Mouse (Mus musculus): ENCODE measurements at regions not wholly inside any gene's neighbourhood (a gene's known extent, or its start where the extent isn't known, plus 50 kb on each side); places are given as distances from the start of the nearest gene placed in this dataset.

GRCm38 (mm10) chr12:25240142-25240541 is 143.2 kb upstream of the Id2 start:
- Histone ChIP-seq H3K4me1 (ENCODE audit: control insufficient read depth, insufficient read depth, low read length) (no peaks in the 10 kb centered on the region), H3K4me3 (ENCODE audit: low read depth, low read length) (no peak overlapping the region), H3K9me3 (ENCODE audit: control insufficient read depth, low read length) (no peaks in the 10 kb centered on the region), H3K4me2 (ENCODE audit: low read depth, low read length) (no peak overlapping the region), H3K27me3 (ENCODE audit: control insufficient read depth, insufficient read depth, low read length) (no peaks in the 10 kb centered on the region), H3K36me3 (ENCODE audit: control insufficient read depth, insufficient read depth, low read length) (no peaks in the 10 kb centered on the region), H3K9ac (replicated peaks; ENCODE audit: low read depth, low read length) (no peak overlapping the region; the same call in 1 of the 2 replicates), H3K27ac (ENCODE audit: low read depth, low read length) (no peak overlapping the region)
- 67% methylated on average over 12 of the region's 12 CpGs for WGBS
- no peak for ATAC-seq (ENCODE audit: low read depth)

GRCm38 (mm10) chr12:25235071-25235470 is 138.1 kb upstream of the Id2 start:
- no peaks in the 10 kb centered on the region for H3K27me3 ChIP-seq (ENCODE audit: control insufficient read depth, insufficient read depth, low read length)
- H3K4me1 ChIP-seq (ENCODE audit: control insufficient read depth, insufficient read depth, low read length) = no peaks in the 10 kb centered on the region
- ATAC-seq (ENCODE audit: low read depth) = no peak
- no peak overlapping the region for H3K27ac ChIP-seq (ENCODE audit: low read depth, low read length)
- H3K9ac ChIP-seq (replicated peaks; ENCODE audit: low read depth, low read length) = no peak overlapping the region
- H3K4me2 ChIP-seq (ENCODE audit: low read depth, low read length) = no peak overlapping the region
- no peaks in the 10 kb centered on the region for H3K9me3 ChIP-seq (ENCODE audit: control insufficient read depth, low read length)
- H3K36me3 ChIP-seq (ENCODE audit: control insufficient read depth, insufficient read depth, low read length) = no peaks in the 10 kb centered on the region
- no peak overlapping the region for H3K4me3 ChIP-seq (ENCODE audit: low read depth, low read length)
- WGBS = 60% methylated on average over 8 of the region's 8 CpGs

- Histone ChIP-seq H3K4me2 (ENCODE audit: low read depth, low read length) (no peak overlapping the region), H3K9me3 (ENCODE audit: control insufficient read depth, low read length) (no peaks in the 10 kb centered on the region), H3K27me3 (ENCODE audit: control insufficient read depth, insufficient read depth, low read length) (no peaks in the 10 kb centered on the region), H3K4me1 (ENCODE audit: control insufficient read depth, insufficient read depth, low read length) (no peaks in the 10 kb centered on the region), H3K4me3 (ENCODE audit: low read depth, low read length) (no peak overlapping the region), H3K9ac (replicated peaks; ENCODE audit: low read depth, low read length) (no peak overlapping the region), H3K36me3 (ENCODE audit: control insufficient read depth, insufficient read depth, low read length) (no peaks in the 10 kb centered on the region), H3K27ac (ENCODE audit: low read depth, low read length) (no peak overlapping the region)
- 75% methylated on average over 3 of the region's 3 CpGs for WGBS
- no peak for ATAC-seq (ENCODE audit: low read depth)
Observed at GRCm38 (mm10) chr12:25234636-25235035, 137.7 kb upstream of the Id2 start.

GRCm38 (mm10) chr12:25233027-25233535 is 136.1 kb upstream of the Id2 start:
- H3K36me3 ChIP-seq (ENCODE audit: control insufficient read depth, insufficient read depth, low read length) = no peaks in the 10 kb centered on the region
- no peak overlapping the region for H3K27ac ChIP-seq (ENCODE audit: low read depth, low read length)
- H3K4me3 ChIP-seq (ENCODE audit: low read depth, low read length) = no peak overlapping the region
- H3K9ac ChIP-seq (replicated peaks; ENCODE audit: low read depth, low read length) = no peak overlapping the region
- H3K9me3 ChIP-seq (ENCODE audit: control insufficient read depth, low read length) = no peaks in the 10 kb centered on the region
- H3K27me3 ChIP-seq (ENCODE audit: control insufficient read depth, insufficient read depth, low read length) = no peaks in the 10 kb centered on the region
- 70% methylated on average over 4 of the region's 4 CpGs for WGBS
- no peaks in the 10 kb centered on the region for H3K4me1 ChIP-seq (ENCODE audit: control insufficient read depth, insufficient read depth, low read length)
- no peak overlapping the region for H3K4me2 ChIP-seq (ENCODE audit: low read depth, low read length)
- ATAC-seq (ENCODE audit: low read depth) = no peak

- Histone ChIP-seq H3K4me3 (ENCODE audit: low read depth, low read length) (no peak overlapping the region), H3K4me2 (ENCODE audit: low read depth, low read length) (no peak overlapping the region), H3K27ac (ENCODE audit: low read depth, low read length) (no peak overlapping the region), H3K27me3 (ENCODE audit: control insufficient read depth, insufficient read depth, low read length) (no peaks in the 10 kb centered on the region), H3K9ac (replicated peaks; ENCODE audit: low read depth, low read length) (no peak overlapping the region), H3K36me3 (ENCODE audit: control insufficient read depth, insufficient read depth, low read length) (no peaks in the 10 kb centered on the region), H3K4me1 (ENCODE audit: control insufficient read depth, insufficient read depth, low read length) (no peaks in the 10 kb centered on the region), H3K9me3 (ENCODE audit: control insufficient read depth, low read length) (no peaks in the 10 kb centered on the region)
- WGBS = 80% methylated on average over 5 of the region's 5 CpGs
- no peak for ATAC-seq (ENCODE audit: low read depth)
Observed at GRCm38 (mm10) chr12:25232358-25233026, 135.6 kb upstream of the Id2 start.

GRCm38 (mm10) chr12:25228708-25229107 is 131.8 kb upstream of the Id2 start:
- Histone ChIP-seq H3K4me3 (ENCODE audit: low read depth, low read length) (no peak overlapping the region), H3K4me2 (ENCODE audit: low read depth, low read length) (no peak overlapping the region), H3K9ac (replicated peaks; ENCODE audit: low read depth, low read length) (no peak overlapping the region), H3K36me3 (ENCODE audit: control insufficient read depth, insufficient read depth, low read length) (no peaks in the 10 kb centered on the region), H3K27me3 (ENCODE audit: control insufficient read depth, insufficient read depth, low read length) (no peaks in the 10 kb centered on the region), H3K4me1 (ENCODE audit: control insufficient read depth, insufficient read depth, low read length) (no peaks in the 10 kb centered on the region), H3K27ac (ENCODE audit: low read depth, low read length) (no peak overlapping the region), H3K9me3 (ENCODE audit: control insufficient read depth, low read length) (no peaks in the 10 kb centered on the region)
- WGBS = 87% methylated on average over 2 of the region's 2 CpGs
- ATAC-seq (ENCODE audit: low read depth) = no peak

GRCm38 (mm10) chr12:25227736-25228135 is 130.8 kb upstream of the Id2 start:
- Histone ChIP-seq H3K4me3 (ENCODE audit: low read depth, low read length) (no peak overlapping the region), H3K9me3 (ENCODE audit: control insufficient read depth, low read length) (no peaks in the 10 kb centered on the region)
- 93% methylated on average over 4 of the region's 4 CpGs for WGBS

GRCm38 (mm10) chr12:25224644-25225043 is 127.7 kb upstream of the Id2 start:
- Histone ChIP-seq H3K27ac (ENCODE audit: low read depth, low read length) (no peak overlapping the region), H3K27me3 (ENCODE audit: control insufficient read depth, insufficient read depth, low read length) (no peaks in the 10 kb centered on the region), H3K9ac (replicated peaks; ENCODE audit: low read depth, low read length) (no peak overlapping the region), H3K36me3 (ENCODE audit: control insufficient read depth, insufficient read depth, low read length) (no peaks in the 10 kb centered on the region), H3K4me1 (ENCODE audit: control insufficient read depth, insufficient read depth, low read length) (no peaks in the 10 kb centered on the region), H3K9me3 (ENCODE audit: control insufficient read depth, low read length) (no peaks in the 10 kb centered on the region), H3K4me3 (ENCODE audit: low read depth, low read length) (no peak overlapping the region), H3K4me2 (ENCODE audit: low read depth, low read length) (no peak overlapping the region)
- ATAC-seq (ENCODE audit: low read depth) = no peak
- whole genome bisulfite sequencing = 93% methylated on average over 4 of the region's 4 CpGs

More at GRCm38 (mm10) chr12:25227736-25228135, 130.8 kb upstream of the Id2 start:
- no peak overlapping the region for H3K4me2 ChIP-seq (ENCODE audit: low read depth, low read length)
- no peak overlapping the region for H3K27ac ChIP-seq (ENCODE audit: low read depth, low read length)
- H3K9ac ChIP-seq (replicated peaks; ENCODE audit: low read depth, low read length) = no peak overlapping the region
- no peak for ATAC-seq (ENCODE audit: low read depth)
- no peaks in the 10 kb centered on the region for H3K4me1 ChIP-seq (ENCODE audit: control insufficient read depth, insufficient read depth, low read length)
- H3K27me3 ChIP-seq (ENCODE audit: control insufficient read depth, insufficient read depth, low read length) = no peaks in the 10 kb centered on the region
- H3K36me3 ChIP-seq (ENCODE audit: control insufficient read depth, insufficient read depth, low read length) = no peaks in the 10 kb centered on the region

GRCm38 (mm10) chr12:25224201-25224600 is 127.3 kb upstream of the Id2 start:
- Histone ChIP-seq H3K4me1 (ENCODE audit: control insufficient read depth, insufficient read depth, low read length) (no peaks in the 10 kb centered on the region), H3K27ac (ENCODE audit: low read depth, low read length) (no peak overlapping the region), H3K36me3 (ENCODE audit: control insufficient read depth, insufficient read depth, low read length) (no peaks in the 10 kb centered on the region), H3K27me3 (ENCODE audit: control insufficient read depth, insufficient read depth, low read length) (no peaks in the 10 kb centered on the region), H3K9me3 (ENCODE audit: control insufficient read depth, low read length) (no peaks in the 10 kb centered on the region), H3K4me2 (ENCODE audit: low read depth, low read length) (no peak overlapping the region), H3K9ac (replicated peaks; ENCODE audit: low read depth, low read length) (no peak overlapping the region), H3K4me3 (ENCODE audit: low read depth, low read length) (no peak overlapping the region)
- WGBS = 88% methylated on average over 2 of the region's 2 CpGs
- ATAC-seq (ENCODE audit: low read depth) = no peak
